Mouse (Mus musculus) frontal cortex, adult 2 months (tissue): ENCODE data around the gene Nav1. TPM values are rescaled to one million over a fixed set of nuclear protein-coding genes. Genes with fewer than 3 reads are reported as not detected.

Source experiments
- DNase-seq, 2 experiments: peaks; one replicate each; pipeline ENCODE4 v3.0.0; 2022; ENCODE audit warnings: low spot score in 1 of 2; ENCODE audit errors: extremely low spot score in 1 of 2
- polyA plus RNA-seq: library from polyadenylated mRNA; depleted of rRNA; stranded (reverse); fragments of >200 nt; gene quantifications from 2 replicates; pipeline ENCODE4 v1.2.3, GENCODE M21; 2012

Nav1 gene
- polyA plus RNA-seq, 1 experiment: 61.9 TPM

GRCm38 (mm10) chr1:135462304-135462703 is 144.8 kb downstream of the Nav1 start:
- DNase-seq: no peak

GRCm38 (mm10) chr1:135461097-135461730 is 145.9 kb downstream of the Nav1 start:
- peak in 1 of 2 experiments; percentile 91 for DNase-seq

- no peak for DNase-seq
Observed at GRCm38 (mm10) chr1:135460521-135460920, 146.6 kb downstream of the Nav1 start.

- DNase-seq: no peak
Observed at GRCm38 (mm10) chr1:135457860-135458259, 149.2 kb downstream of the Nav1 start.

GRCm38 (mm10) chr1:135452259-135452658 is 154.8 kb downstream of the Nav1 start:
- peak in 1 of 2 experiments; percentile 66 for DNase-seq

- DNase-seq: no peak
Observed at GRCm38 (mm10) chr1:135451419-135451818, 155.7 kb downstream of the Nav1 start.

- DNase-seq: peak in 1 of 2 experiments; percentile 35
Observed at GRCm38 (mm10) chr1:135449876-135450275, 157.2 kb downstream of the Nav1 start.

- DNase-seq: no peak
Observed at GRCm38 (mm10) chr1:135448940-135449339, 158.2 kb downstream of the Nav1 start.

GRCm38 (mm10) chr1:135443506-135443905 is 163.6 kb downstream of the Nav1 start:
- no peak for DNase-seq

- no peak for DNase-seq
Observed at GRCm38 (mm10) chr1:135441861-135442260, 165.2 kb downstream of the Nav1 start.

- DNase-seq: no peak
Observed at GRCm38 (mm10) chr1:135440986-135441385, 166.1 kb downstream of the Nav1 start.

GRCm38 (mm10) chr1:135438801-135439200 is 168.3 kb downstream of the Nav1 start:
- peak in 1 of 2 experiments; percentile 50 for DNase-seq

GRCm38 (mm10) chr1:135435823-135436222 is 171.3 kb downstream of the Nav1 start:
- DNase-seq: no peak

GRCm38 (mm10) chr1:135430669-135431017 is 176.5 kb downstream of the Nav1 start:
- DNase-seq: no peak

- DNase-seq: peak; percentile 65 to 94
Observed at GRCm38 (mm10) chr1:135429901-135430668, 177.0 kb downstream of the Nav1 start, which contains the start of gene Ipo9. Ipo9 (minus strand) TSS chr1:135430499.

- no peak for DNase-seq
Observed at GRCm38 (mm10) chr1:135427390-135427789, 179.7 kb downstream of the Nav1 start.

- DNase-seq: no peak
Observed at GRCm38 (mm10) chr1:135426645-135427044, 180.4 kb downstream of the Nav1 start.

GRCm38 (mm10) chr1:135422772-135423171 is 184.3 kb downstream of the Nav1 start:
- DNase-seq: no peak

- DNase-seq: peak in 1 of 2 experiments; percentile 69
Observed at GRCm38 (mm10) chr1:135413996-135414395, 193.1 kb downstream of the Nav1 start.

- DNase-seq: no peak
Observed at GRCm38 (mm10) chr1:135412130-135412529, 195.0 kb downstream of the Nav1 start.

GRCm38 (mm10) chr1:135410967-135411366 is 196.1 kb downstream of the Nav1 start:
- DNase-seq: peak; percentile 18 to 71

- DNase-seq: no peak
Observed at GRCm38 (mm10) chr1:135408973-135409372, 198.1 kb downstream of the Nav1 start.
